Mouse (Mus musculus): ENCODE results near the gene Ewsr1. TPM values are rescaled to one million over a fixed set of nuclear protein-coding genes. Genes with fewer than 3 reads are reported as not detected.

The Ewsr1 gene
- polyA plus RNA-seq, 1 experiment from 2014 or later = 283 TPM

DNA sequence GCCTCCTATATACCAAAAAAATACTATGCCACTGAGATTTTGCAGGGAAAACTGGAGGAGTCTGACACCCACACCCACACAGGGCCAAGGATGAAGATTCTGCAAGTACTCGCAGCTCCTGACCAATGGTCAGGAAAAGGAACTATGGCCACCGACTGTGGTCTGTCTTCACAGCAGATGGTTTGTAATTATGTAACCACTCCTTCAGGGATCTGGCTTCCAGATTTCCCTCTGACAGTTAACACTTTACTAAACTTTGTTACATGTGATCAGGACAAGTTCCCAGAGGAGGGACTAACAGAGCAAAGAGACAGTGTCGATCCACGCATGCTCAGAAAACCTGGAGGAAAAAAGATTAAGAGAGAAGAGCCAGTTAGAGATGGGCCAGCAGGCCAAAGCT, 33.7 kb upstream of the Ewsr1 start:
- Histone ChIP-seq H3K4me3 (ENCODE audit: low read depth, low read length) (no peak overlapping the region), H3K36me3 (ENCODE audit: control insufficient read depth, insufficient read depth, low read length) (peaks cover under 1% of the 10 kb centered on the region; the same call in 1 of the 2 replicates), H3K4me2 (ENCODE audit: low read depth, low read length) (no peak overlapping the region), H3K9ac (ENCODE audit: low read depth, low read length) (no peak overlapping the region), H3K27me3 (replicated peaks; ENCODE audit: control insufficient read depth, insufficient read depth, low read length) (no peaks in the 10 kb centered on the region), H3K27ac (replicated peaks; ENCODE audit: low read depth, low read length) (no peak overlapping the region), H3K9me3 (ENCODE audit: control insufficient read depth, low read length) (no peaks in the 10 kb centered on the region), H3K4me1 (ENCODE audit: control insufficient read depth, insufficient read depth, low read length) (no peaks in the 10 kb centered on the region)
- ATAC-seq (ENCODE audit: low read depth) (no peak), DNase-seq (ENCODE audit: low spot score) (peak; percentile 41)
- WGBS = 57% methylated on average over 4 of the region's 4 CpGs

DNA sequence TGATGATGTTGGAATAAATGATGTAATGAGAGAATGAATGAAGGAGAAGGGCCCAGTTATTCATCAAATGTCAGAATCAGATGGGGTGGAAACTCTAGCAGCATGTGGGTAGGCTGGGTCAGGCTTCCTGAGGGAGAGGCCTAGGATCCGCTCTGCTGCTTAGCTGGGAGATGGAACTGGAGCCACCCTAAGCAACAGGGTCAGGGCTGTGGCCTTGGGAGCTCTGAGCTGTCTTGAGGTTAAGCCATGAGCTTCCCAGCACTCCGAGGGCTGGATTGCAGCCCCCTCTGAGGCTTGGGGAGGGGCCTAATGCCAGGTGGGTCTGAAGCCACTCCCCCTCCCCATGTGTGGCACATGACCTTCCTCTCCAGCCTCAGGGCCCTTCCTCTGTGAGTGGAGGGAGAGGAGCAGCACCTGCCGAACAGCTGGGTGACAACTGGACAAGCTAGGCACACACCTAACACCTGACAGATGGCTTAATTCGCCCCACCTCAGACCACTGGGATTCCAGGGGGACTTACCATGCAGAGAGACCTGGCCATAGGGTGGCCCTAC, 31.1 kb upstream of the Ewsr1 start:
- H3K9me3 ChIP-seq (ENCODE audit: control insufficient read depth, low read length) = no peaks in the 10 kb centered on the region
- H3K27ac ChIP-seq (replicated peaks; ENCODE audit: low read depth, low read length) = no peak overlapping the region
- H3K4me3 ChIP-seq (ENCODE audit: low read depth, low read length) = no peak overlapping the region
- no peak overlapping the region for H3K4me2 ChIP-seq (ENCODE audit: low read depth, low read length)
- no peak overlapping the region for H3K9ac ChIP-seq (ENCODE audit: low read depth, low read length)
- no peaks in the 10 kb centered on the region for H3K4me1 ChIP-seq (ENCODE audit: control insufficient read depth, insufficient read depth, low read length)
- WGBS = 52% methylated on average over 4 of the region's 4 CpGs
- peaks cover 3% of the 10 kb centered on the region; the same call in 1 of the 2 replicates for H3K36me3 ChIP-seq (ENCODE audit: control insufficient read depth, insufficient read depth, low read length)
- no peak for DNase-seq (ENCODE audit: low spot score)
- no peak for ATAC-seq (ENCODE audit: low read depth)
- no peaks in the 10 kb centered on the region for H3K27me3 ChIP-seq (replicated peaks; ENCODE audit: control insufficient read depth, insufficient read depth, low read length)

DNA sequence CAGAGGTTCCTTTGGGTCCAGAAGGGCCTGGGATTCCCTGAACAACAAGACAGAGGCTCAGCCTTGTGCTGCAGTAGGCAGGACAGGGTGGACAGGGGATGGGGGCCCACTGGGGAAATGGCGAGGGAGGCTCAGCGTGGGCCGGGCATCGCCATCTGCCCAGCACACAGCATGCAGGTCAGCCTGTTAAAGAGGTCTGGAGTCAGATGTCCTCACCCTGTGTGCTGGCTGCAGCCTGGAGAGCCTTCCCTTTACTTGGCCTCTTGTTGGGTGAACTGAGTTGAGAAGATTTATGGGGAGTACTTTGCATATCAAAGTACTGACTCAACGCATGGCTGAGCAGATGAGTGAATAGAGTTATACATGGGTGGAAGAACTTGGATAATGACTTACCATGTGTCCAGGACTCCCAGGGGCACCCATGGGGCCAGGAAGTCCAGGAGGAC, 30.0 kb upstream of the Ewsr1 start:
- H3K36me3 ChIP-seq (ENCODE audit: control insufficient read depth, insufficient read depth, low read length) = peaks cover 3% of the 10 kb centered on the region; the same call in 1 of the 2 replicates
- 62% methylated on average over 5 of the region's 5 CpGs for WGBS
- no peak overlapping the region for H3K27ac ChIP-seq (replicated peaks; ENCODE audit: low read depth, low read length)
- H3K4me2 ChIP-seq (ENCODE audit: low read depth, low read length) = no peak overlapping the region
- H3K27me3 ChIP-seq (replicated peaks; ENCODE audit: control insufficient read depth, insufficient read depth, low read length) = no peaks in the 10 kb centered on the region
- peak; percentile 51; the same call in 1 of the 2 replicates for ATAC-seq (ENCODE audit: low read depth)
- no peaks in the 10 kb centered on the region for H3K9me3 ChIP-seq (ENCODE audit: control insufficient read depth, low read length)
- DNase-seq (ENCODE audit: low spot score) = peak; percentile 23
- H3K4me1 ChIP-seq (ENCODE audit: control insufficient read depth, insufficient read depth, low read length) = no peaks in the 10 kb centered on the region
- no peak overlapping the region for H3K9ac ChIP-seq (ENCODE audit: low read depth, low read length)
- no peak overlapping the region for H3K4me3 ChIP-seq (ENCODE audit: low read depth, low read length)

DNA sequence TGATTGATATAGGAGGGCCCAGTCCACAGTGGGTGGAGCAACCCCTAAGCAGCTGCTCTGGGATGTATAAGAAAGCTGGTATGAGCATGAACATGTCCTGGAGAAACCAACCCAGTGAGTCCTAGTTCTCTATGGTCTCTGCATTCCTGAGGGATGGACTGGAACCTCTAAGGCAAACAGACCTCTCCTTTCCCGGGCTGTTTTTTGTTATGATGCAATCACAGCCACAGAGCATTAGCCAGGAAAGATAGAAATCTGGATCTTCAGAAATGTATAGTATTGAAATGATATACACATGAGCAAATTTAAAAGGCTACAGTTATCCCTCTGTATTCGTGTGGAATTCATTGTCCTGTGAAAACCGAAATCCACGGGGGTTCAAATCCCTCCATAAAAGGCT, 26.6 kb upstream of the Ewsr1 start:
- Histone ChIP-seq H3K9me3 (ENCODE audit: control insufficient read depth, low read length) (no peaks in the 10 kb centered on the region), H3K27ac (replicated peaks; ENCODE audit: low read depth, low read length) (no peak overlapping the region), H3K4me2 (ENCODE audit: low read depth, low read length) (no peak overlapping the region), H3K4me1 (ENCODE audit: control insufficient read depth, insufficient read depth, low read length) (no peaks in the 10 kb centered on the region), H3K36me3 (ENCODE audit: control insufficient read depth, insufficient read depth, low read length) (peaks cover 3% of the 10 kb centered on the region; the same call in 1 of the 2 replicates), H3K27me3 (replicated peaks; ENCODE audit: control insufficient read depth, insufficient read depth, low read length) (no peaks in the 10 kb centered on the region), H3K9ac (ENCODE audit: low read depth, low read length) (no peak overlapping the region), H3K4me3 (ENCODE audit: low read depth, low read length) (no peak overlapping the region)
- DNase-seq (ENCODE audit: low spot score) = no peak
- WGBS = 69% methylated on average over 4 of the region's 4 CpGs
- ATAC-seq (ENCODE audit: low read depth) = no peak

DNA sequence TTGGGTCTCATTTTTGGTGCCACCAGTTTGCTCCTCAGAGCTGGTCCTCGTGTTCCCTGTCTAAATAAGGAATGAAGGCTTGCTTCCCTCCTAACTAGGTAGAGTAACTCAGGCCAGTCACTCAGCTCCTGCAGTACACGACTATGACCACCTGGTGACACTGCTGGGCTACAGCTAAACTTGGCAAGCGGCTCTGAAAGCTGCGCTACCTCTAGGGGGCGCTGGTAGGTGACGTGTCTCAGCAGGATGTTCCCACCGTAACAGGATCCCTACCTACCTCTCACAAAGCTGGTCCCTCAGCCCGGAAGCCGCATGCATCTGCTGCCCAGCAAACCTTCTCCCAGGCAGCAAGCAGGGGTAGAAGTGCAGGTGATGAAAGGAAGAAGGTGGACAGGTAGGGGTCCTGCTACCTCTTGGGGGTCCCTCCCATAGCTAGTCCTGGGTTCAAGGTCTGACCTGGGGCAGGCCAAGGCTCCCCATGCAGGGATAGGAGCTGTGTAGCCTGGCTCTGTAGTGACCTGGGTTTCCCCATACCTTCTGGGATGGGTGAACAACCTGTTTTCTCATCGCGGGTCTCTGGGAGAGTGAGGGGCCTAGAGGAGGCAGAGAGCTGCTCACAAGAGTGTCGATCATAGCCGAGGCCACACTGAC, 16.0 kb upstream of the Ewsr1 start:
- Histone ChIP-seq H3K9ac (ENCODE audit: low read depth, low read length) (no peak overlapping the region), H3K36me3 (ENCODE audit: control insufficient read depth, insufficient read depth, low read length) (no peaks in the 10 kb centered on the region), H3K4me3 (ENCODE audit: low read depth, low read length) (no peak overlapping the region), H3K9me3 (ENCODE audit: control insufficient read depth, low read length) (no peaks in the 10 kb centered on the region), H3K4me1 (ENCODE audit: control insufficient read depth, insufficient read depth, low read length) (no peaks in the 10 kb centered on the region), H3K4me2 (ENCODE audit: low read depth, low read length) (no peak overlapping the region), H3K27ac (replicated peaks; ENCODE audit: low read depth, low read length) (no peak overlapping the region), H3K27me3 (replicated peaks; ENCODE audit: control insufficient read depth, insufficient read depth, low read length) (no peaks in the 10 kb centered on the region)
- peak; percentile 75 for ATAC-seq (ENCODE audit: low read depth)
- 28% methylated on average over 13 of the region's 13 CpGs for WGBS
- DNase-seq (ENCODE audit: low spot score) = peak; percentile 88

DNA sequence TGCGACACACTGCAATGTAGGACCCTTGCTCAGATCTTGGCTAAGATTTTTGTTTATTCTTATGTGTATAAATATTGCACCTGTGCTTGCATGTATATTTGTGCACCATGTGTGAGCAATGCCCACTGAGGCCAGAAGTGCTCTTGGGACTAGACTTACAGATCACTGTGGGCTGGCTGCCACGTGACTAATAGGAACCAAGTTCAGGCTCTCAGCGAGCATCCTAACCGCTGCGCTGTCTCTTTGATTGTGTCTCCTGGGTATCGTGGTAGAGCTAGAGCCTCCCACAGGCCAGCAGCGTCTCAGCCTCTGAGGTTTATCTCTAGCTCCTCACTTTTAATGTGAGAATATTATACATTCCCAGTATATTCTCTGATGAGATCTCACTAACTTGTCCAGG, 14.6 kb upstream of the Ewsr1 start:
- no peak overlapping the region for H3K27ac ChIP-seq (replicated peaks; ENCODE audit: low read depth, low read length)
- H3K27me3 ChIP-seq (replicated peaks; ENCODE audit: control insufficient read depth, insufficient read depth, low read length) = no peaks in the 10 kb centered on the region
- no peaks in the 10 kb centered on the region for H3K4me1 ChIP-seq (ENCODE audit: control insufficient read depth, insufficient read depth, low read length)
- 71% methylated on average over 7 of the region's 7 CpGs for WGBS
- no peaks in the 10 kb centered on the region for H3K9me3 ChIP-seq (ENCODE audit: control insufficient read depth, low read length)
- H3K9ac ChIP-seq (ENCODE audit: low read depth, low read length) = no peak overlapping the region
- H3K4me2 ChIP-seq (ENCODE audit: low read depth, low read length) = no peak overlapping the region
- ATAC-seq (ENCODE audit: low read depth) (no peak), DNase-seq (ENCODE audit: low spot score) (peak; percentile 31)
- no peak overlapping the region for H3K4me3 ChIP-seq (ENCODE audit: low read depth, low read length)
- no peaks in the 10 kb centered on the region for H3K36me3 ChIP-seq (ENCODE audit: control insufficient read depth, insufficient read depth, low read length)

DNA sequence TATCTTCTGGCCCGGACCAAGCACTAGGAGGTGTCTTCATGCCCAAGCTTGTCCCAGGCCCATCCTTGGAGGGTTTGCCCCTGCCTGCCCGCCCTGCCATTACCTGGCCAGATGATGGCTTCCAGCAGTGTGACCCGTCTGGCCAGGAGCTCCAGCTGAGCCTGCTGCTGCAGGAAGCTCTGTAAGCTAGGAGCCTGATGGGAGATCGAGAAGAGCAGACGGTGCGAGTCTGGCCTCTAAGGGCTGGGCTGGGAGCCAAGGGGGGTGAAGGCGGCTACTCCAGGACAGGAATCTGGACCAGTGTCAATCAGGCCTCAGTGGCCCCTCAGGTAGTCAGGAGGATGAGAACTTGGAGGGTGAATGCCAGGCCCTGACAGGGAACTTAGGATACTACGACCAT, 10.4 kb upstream of the Ewsr1 start:
- Histone ChIP-seq H3K9me3 (ENCODE audit: control insufficient read depth, low read length) (no peaks in the 10 kb centered on the region), H3K4me2 (ENCODE audit: low read depth, low read length) (no peak overlapping the region), H3K9ac (ENCODE audit: low read depth, low read length) (no peak overlapping the region), H3K4me3 (ENCODE audit: low read depth, low read length) (no peak overlapping the region), H3K27ac (replicated peaks; ENCODE audit: low read depth, low read length) (no peak overlapping the region), H3K36me3 (ENCODE audit: control insufficient read depth, insufficient read depth, low read length) (peaks cover 6% of the 10 kb centered on the region; the same call in 1 of the 2 replicates), H3K4me1 (ENCODE audit: control insufficient read depth, insufficient read depth, low read length) (no peaks in the 10 kb centered on the region), H3K27me3 (replicated peaks; ENCODE audit: control insufficient read depth, insufficient read depth, low read length) (no peaks in the 10 kb centered on the region)
- no peak for DNase-seq (ENCODE audit: low spot score)
- ATAC-seq (ENCODE audit: low read depth) = no peak
- WGBS = 64% methylated on average over 7 of the region's 8 CpGs

DNA sequence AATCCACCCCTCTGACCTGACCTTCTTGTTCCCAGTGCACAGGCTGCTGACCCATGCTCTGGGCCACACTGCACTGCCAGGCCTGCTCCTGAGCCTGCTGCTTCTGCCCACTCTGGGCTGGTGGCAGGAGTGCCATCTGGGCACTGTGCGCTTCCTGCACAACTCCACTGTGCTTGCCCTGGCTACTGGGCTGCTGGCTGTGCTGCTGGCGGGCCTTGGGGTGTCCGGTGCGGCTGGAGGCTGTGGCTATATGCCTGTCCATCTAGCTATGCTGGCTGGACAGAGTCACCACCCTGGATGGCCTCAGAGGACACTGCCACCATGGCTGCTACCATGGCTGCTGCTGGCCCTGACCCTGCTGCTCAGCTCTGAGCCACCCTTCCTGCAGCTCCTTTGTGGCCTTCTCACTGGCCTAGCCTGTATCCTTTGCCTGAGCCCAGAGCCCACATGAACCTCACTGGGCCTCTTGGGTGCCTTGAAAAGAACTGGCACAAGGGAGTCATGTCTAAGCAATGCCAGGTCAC, 5.0 kb upstream of the Ewsr1 start:
- H3K4me3 ChIP-seq (ENCODE audit: low read depth, low read length) = no peak overlapping the region
- H3K4me1 ChIP-seq (ENCODE audit: control insufficient read depth, insufficient read depth, low read length) = peaks cover 7% of the 10 kb centered on the region; the same call in 1 of the 2 replicates
- 100% methylated on average over 2 of the region's 4 CpGs for WGBS
- H3K27me3 ChIP-seq (replicated peaks; ENCODE audit: control insufficient read depth, insufficient read depth, low read length) = no peaks in the 10 kb centered on the region
- H3K27ac ChIP-seq (replicated peaks; ENCODE audit: low read depth, low read length) = no peak overlapping the region
- ATAC-seq (ENCODE audit: low read depth) = no peak
- no peak for DNase-seq (ENCODE audit: low spot score)
- H3K36me3 ChIP-seq (ENCODE audit: control insufficient read depth, insufficient read depth, low read length) = peaks cover 12% of the 10 kb centered on the region; the same call in 1 of the 2 replicates
- no peak overlapping the region for H3K4me2 ChIP-seq (ENCODE audit: low read depth, low read length)
- H3K9ac ChIP-seq (ENCODE audit: low read depth, low read length) = no peak overlapping the region
- no peaks in the 10 kb centered on the region for H3K9me3 ChIP-seq (ENCODE audit: control insufficient read depth, low read length)
